Mouse (Mus musculus) forebrain, embryonic 12.5 days (tissue): ENCODE results near the gene Fzd2. TPM values are rescaled to one million over a fixed set of nuclear protein-coding genes. Genes with fewer than 3 reads are reported as not detected.
A peak's percentile ranks its signal among the peaks of the same experiment; 100 is the strongest.

ENCODE experiments used
- ATAC-seq: fragments of 200-750 bp; cut with Nextera tagmentation; 2 replicates; pipeline ENCODE4 v1.8.0; 2017; ENCODE audit warnings: moderate TSS enrichment; ENCODE audit not compliant: low FRiP score
- H3K27ac ChIP-seq: fragments of 300-500 bp; sonication (generic); 2 replicates; pipeline ENCODE4 v1.5.1; 2016; ENCODE audit warnings: mild to moderate bottlenecking
- H3K27me3 ChIP-seq: fragments of 300-500 bp; sonication (generic); 2 replicates; pipeline ENCODE4 v1.6.1; 2016; ENCODE audit warnings: mild to moderate bottlenecking
- H3K36me3 ChIP-seq: fragments of 300-500 bp; sonication (generic); replicated peaks from 2 replicates; pipeline ENCODE4 v1.6.1; 2016; ENCODE audit warnings: mild to moderate bottlenecking
- H3K4me1 ChIP-seq: fragments of 300-500 bp; sonication (generic); 2 replicates; pipeline ENCODE4 v1.6.1; 2016
- H3K4me2 ChIP-seq: fragments of 300-500 bp; sonication (generic); 2 replicates; pipeline ENCODE4 v1.6.1; 2016; ENCODE audit warnings: mild to moderate bottlenecking, moderate library complexity
- H3K4me3 ChIP-seq: fragments of 300-500 bp; sonication (generic); replicated peaks from 2 replicates; pipeline ENCODE4 v1.5.1; 2016; ENCODE audit warnings: mild to moderate bottlenecking
- H3K9ac ChIP-seq: fragments of 300-500 bp; sonication (generic); 2 replicates; pipeline ENCODE4 v1.6.1; 2016; ENCODE audit warnings: mild to moderate bottlenecking
- H3K9me3 ChIP-seq: fragments of 300-500 bp; sonication (generic); 2 replicates; pipeline ENCODE4 v1.6.1; 2016
- WGBS: fragments of 180-500 bp; shearing (Covaris S2); methylation state at CpG from one replicate; pipeline ENCODE4 v1.1.7; 2016; 5-methylcytosine and 5-hydroxymethylcytosine counted together
- polyA plus RNA-seq: library from polyadenylated mRNA; unstranded; fragments of >200 nt; fragmentation: Nextera tagmentation; extraction: Ambion mirVana; gene quantifications from 2 replicates; pipeline ENCODE4 v1.2.1, GENCODE M21; 2016

Fzd2 gene
- polyA plus RNA-seq, 1 experiment from 2014 or later, result 42.2 TPM

- Histone ChIP-seq H3K27me3 (peaks cover 6% of the 10 kb centered on the region; the same call in 1 of the 2 replicates), H3K9me3 (no peaks in the 10 kb centered on the region), H3K36me3 (no peaks in the 10 kb centered on the region), H3K4me3 (peak overlapping the region; percentile 93), H3K4me1 (peaks cover 49% of the 10 kb centered on the region), H3K4me2 (peak overlapping the region; percentile 82), H3K9ac (peak overlapping the region; percentile 99), H3K27ac (peak overlapping the region; percentile 51; the same call in 1 of the 2 replicates)
- ATAC-seq, result no peak
- WGBS, result 9% methylated on average over 4 of the region's 4 CpGs
These were observed 4.5 kb downstream of the Fzd2 start for GRCm38 (mm10) chr11:102608691-102609090.

GRCm38 (mm10) chr11:102609483-102609882 lies 5.3 kb downstream of the Fzd2 start:
- 39% methylated on average over 8 of the region's 8 CpGs for WGBS
- Histone ChIP-seq H3K9ac (peak overlapping the region; percentile 99), H3K36me3 (no peaks in the 10 kb centered on the region), H3K4me3 (peak overlapping the region; percentile 93), H3K27me3 (peaks cover 6% of the 10 kb centered on the region; the same call in 1 of the 2 replicates), H3K4me2 (peak overlapping the region; percentile 82), H3K4me1 (peaks cover 49% of the 10 kb centered on the region), H3K27ac (peak overlapping the region; percentile 84; the same call in 1 of the 2 replicates), H3K9me3 (no peaks in the 10 kb centered on the region)
- ATAC-seq, result no peak

GRCm38 (mm10) chr11:102610260-102610659 lies 6.1 kb downstream of the Fzd2 start:
- no peaks in the 10 kb centered on the region for H3K9me3 ChIP-seq
- WGBS, result 11% methylated on average over 4 of the region's 4 CpGs
- ATAC-seq, result 0 out of 2 replicates have a peak, but pooled peaks have one; percentile 28
- H3K4me1 ChIP-seq, result peaks cover 48% of the 10 kb centered on the region
- H3K4me3 ChIP-seq, result no peak overlapping the region
- H3K27ac ChIP-seq, result peak overlapping the region; percentile 84
- H3K9ac ChIP-seq, result peak overlapping the region; percentile 99
- H3K36me3 ChIP-seq, result no peaks in the 10 kb centered on the region
- peaks cover 6% of the 10 kb centered on the region; the same call in 1 of the 2 replicates for H3K27me3 ChIP-seq
- peak overlapping the region; percentile 82 for H3K4me2 ChIP-seq

GRCm38 (mm10) chr11:102610675-102611316 lies 6.6 kb downstream of the Fzd2 start:
- Histone ChIP-seq H3K27ac (peak overlapping the region; percentile 84), H3K4me2 (peak overlapping the region; percentile 82), H3K4me1 (peaks cover 43% of the 10 kb centered on the region), H3K36me3 (no peaks in the 10 kb centered on the region), H3K4me3 (peak overlapping the region; percentile 4; the same call in 1 of the 2 replicates), H3K9me3 (no peaks in the 10 kb centered on the region), H3K27me3 (peaks cover 6% of the 10 kb centered on the region; the same call in 1 of the 2 replicates), H3K9ac (peak overlapping the region; percentile 45)
- ATAC-seq, result peak; percentile 44
- WGBS, result 6% methylated on average over 9 of the region's 9 CpGs

- Histone ChIP-seq H3K4me2 (peak overlapping the region; percentile 82), H3K9ac (0 out of 2 replicates have a peak overlapping the region, but pooled peaks have one; percentile 45), H3K9me3 (no peaks in the 10 kb centered on the region), H3K4me1 (peaks cover 43% of the 10 kb centered on the region), H3K4me3 (no peak overlapping the region), H3K36me3 (no peaks in the 10 kb centered on the region), H3K27me3 (peaks cover 6% of the 10 kb centered on the region; the same call in 1 of the 2 replicates), H3K27ac (peak overlapping the region; percentile 84)
- ATAC-seq, result 0 out of 2 replicates have a peak, but pooled peaks have one; percentile 28
- WGBS, result 8% methylated on average over 6 of the region's 6 CpGs
These were observed 7.1 kb downstream of the Fzd2 start for GRCm38 (mm10) chr11:102611317-102611705.

GRCm38 (mm10) chr11:102619449-102619848 lies 15.3 kb downstream of the Fzd2 start:
- no peak overlapping the region for H3K4me3 ChIP-seq
- H3K9me3 ChIP-seq, result peaks cover 6% of the 10 kb centered on the region; the same call in 1 of the 2 replicates
- no peak overlapping the region for H3K9ac ChIP-seq
- 63% methylated on average over 2 of the region's 2 CpGs for WGBS
- ATAC-seq, result no peak
- H3K36me3 ChIP-seq, result no peaks in the 10 kb centered on the region
- H3K27me3 ChIP-seq, result no peaks in the 10 kb centered on the region
- peaks cover 11% of the 10 kb centered on the region for H3K4me1 ChIP-seq
- H3K4me2 ChIP-seq, result no peak overlapping the region
- H3K27ac ChIP-seq, result no peak overlapping the region

- 6% methylated on average over 17 of the region's 17 CpGs for WGBS
- Histone ChIP-seq H3K9me3 (peaks cover 4% of the 10 kb centered on the region; the same call in 1 of the 2 replicates), H3K27me3 (no peaks in the 10 kb centered on the region), H3K36me3 (no peaks in the 10 kb centered on the region), H3K9ac (peak overlapping the region; percentile 17; the same call in 1 of the 2 replicates), H3K4me1 (peaks cover 28% of the 10 kb centered on the region), H3K4me2 (peak overlapping the region; percentile 32), H3K27ac (peak overlapping the region; percentile 70), H3K4me3 (0 out of 2 replicates have a peak overlapping the region, but pooled peaks have one; percentile 7)
- peak; percentile 83 for ATAC-seq
These were observed 19.9 kb downstream of the Fzd2 start for GRCm38 (mm10) chr11:102623876-102624789.

GRCm38 (mm10) chr11:102624888-102625407 lies 20.8 kb downstream of the Fzd2 start:
- Histone ChIP-seq H3K4me1 (peaks cover 28% of the 10 kb centered on the region), H3K4me3 (no peak overlapping the region)

GRCm38 (mm10) chr11:102627171-102627931 lies 23.2 kb downstream of the Fzd2 start:
- H3K27me3 ChIP-seq, result 0 out of 2 replicates have a peak, but pooled peaks cover 4% of the 10 kb centered on the region
- no peak overlapping the region for H3K27ac ChIP-seq
- H3K4me3 ChIP-seq, result no peak overlapping the region
- WGBS, result 91% methylated on average over 9 of the region's 9 CpGs
- H3K9ac ChIP-seq, result no peak overlapping the region
- no peak overlapping the region for H3K4me2 ChIP-seq
- H3K4me1 ChIP-seq, result peaks cover 39% of the 10 kb centered on the region
- ATAC-seq, result no peak
- no peaks in the 10 kb centered on the region for H3K9me3 ChIP-seq
- H3K36me3 ChIP-seq, result no peaks in the 10 kb centered on the region

More at GRCm38 (mm10) chr11:102624888-102625407, 20.8 kb downstream of the Fzd2 start:
- H3K27me3 ChIP-seq, result no peaks in the 10 kb centered on the region
- peak; percentile 58 for ATAC-seq
- peak overlapping the region; percentile 26 for H3K4me2 ChIP-seq
- no peaks in the 10 kb centered on the region for H3K9me3 ChIP-seq
- no peak overlapping the region for H3K9ac ChIP-seq
- H3K36me3 ChIP-seq, result no peaks in the 10 kb centered on the region
- H3K27ac ChIP-seq, result peak overlapping the region; percentile 70
- WGBS, result 38% methylated on average over 14 of the region's 14 CpGs

- WGBS, result 68% methylated on average over 9 of the region's 9 CpGs
- no peak overlapping the region for H3K9ac ChIP-seq
- no peak for ATAC-seq
- no peak overlapping the region for H3K4me2 ChIP-seq
- H3K9me3 ChIP-seq, result no peaks in the 10 kb centered on the region
- H3K27ac ChIP-seq, result no peak overlapping the region
- peaks cover 9% of the 10 kb centered on the region; the same call in 1 of the 2 replicates for H3K27me3 ChIP-seq
- H3K4me3 ChIP-seq, result no peak overlapping the region
- H3K36me3 ChIP-seq, result no peaks in the 10 kb centered on the region
- peaks cover 49% of the 10 kb centered on the region for H3K4me1 ChIP-seq
These were observed 24.3 kb downstream of the Fzd2 start for GRCm38 (mm10) chr11:102628529-102628928.

- WGBS, result 78% methylated on average over 8 of the region's 8 CpGs
- Histone ChIP-seq H3K27ac (no peak overlapping the region), H3K4me2 (no peak overlapping the region), H3K27me3 (peaks cover 14% of the 10 kb centered on the region; the same call in 1 of the 2 replicates), H3K9ac (no peak overlapping the region), H3K4me3 (no peak overlapping the region), H3K9me3 (no peaks in the 10 kb centered on the region), H3K36me3 (no peaks in the 10 kb centered on the region), H3K4me1 (peaks cover 43% of the 10 kb centered on the region)
- ATAC-seq, result no peak
These were observed 25.2 kb downstream of the Fzd2 start for GRCm38 (mm10) chr11:102629375-102629774.
